18 mouse cellular contexts compared by ENCODE assay signal in the genomic region with DNA sequence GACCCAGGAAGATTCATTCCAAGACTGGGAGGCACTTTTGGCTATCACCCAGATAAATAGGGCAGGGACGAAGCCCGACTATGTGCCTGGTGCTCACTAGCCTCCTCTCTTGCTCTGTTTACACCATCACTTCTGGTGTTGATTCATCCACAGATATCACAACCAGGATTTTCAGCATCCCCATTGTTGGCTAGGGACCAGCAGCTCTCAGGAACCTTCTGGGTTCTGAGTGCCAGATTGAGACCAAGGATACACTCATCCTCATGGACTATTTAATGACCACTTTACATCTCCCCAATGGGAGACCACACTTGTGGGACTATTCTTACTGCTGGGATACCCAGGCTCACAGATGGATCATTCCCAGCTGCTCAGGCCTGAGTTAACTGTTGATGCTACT. TPM values are rescaled to one million over a fixed set of nuclear protein-coding genes. Genes with fewer than 3 reads are reported as not detected.
DNase-seq lines count a peak whose midpoint lies in the region; ATAC-seq lines count a peak whose summit lies in the region.
"Had no signal": no experiment of that assay in that cellular context is flagged by ENCODE, and none has a peak within 500 bp of the region (broad histone marks: within the 10 kb centered on the region; RNA-seq: fewer than 3 reads in every experiment).

No protein-coding gene starts in this region.

- H3K27ac ChIP-seq in heart, embryonic 12.5 days (ENCODE audit: poor library complexity, severe bottlenecking) = no peak overlapping the region
- H3K27ac ChIP-seq: embryonic facial prominence, embryonic 10.5 days; heart, adult 2 months; hindbrain, embryonic 10.5 days; hindbrain, embryonic 14.5 days; intestine, embryonic 15.5 days had no signal

- H3K9me3 ChIP-seq in heart, embryonic 12.5 days (replicated peaks) = no peaks in the 10 kb centered on the region
- H3K9me3 ChIP-seq: embryonic facial prominence, embryonic 10.5 days; hindbrain, embryonic 10.5 days; intestine, embryonic 15.5 days had no signal

- ATAC-seq in heart, embryonic 12.5 days (ENCODE audit: insufficient number of reproducible peaks, low FRiP score) = no peak
- ATAC-seq: forebrain, embryonic 14.5 days; intestine, embryonic 15.5 days had no signal

- no peaks in the 10 kb centered on the region; the same call in 1 of the 2 replicates for H3K4me1 ChIP-seq in heart, embryonic 12.5 days (replicated peaks)
- H3K4me1 ChIP-seq: intestine, embryonic 15.5 days had no signal

- no peaks in the 10 kb centered on the region for H3K36me3 ChIP-seq in heart, embryonic 12.5 days
- H3K36me3 ChIP-seq: embryonic facial prominence, embryonic 10.5 days; hindbrain, embryonic 10.5 days; intestine, embryonic 15.5 days had no signal

- no peak overlapping the region for H3K4me2 ChIP-seq in heart, embryonic 12.5 days
- H3K4me2 ChIP-seq: heart, embryonic 11.5 days; hindbrain, embryonic 14.5 days; intestine, embryonic 15.5 days had no signal

- H3K9ac ChIP-seq in heart, embryonic 12.5 days = no peak overlapping the region
- H3K9ac ChIP-seq: hindbrain, embryonic 14.5 days; intestine, embryonic 15.5 days had no signal

- H3K27me3 ChIP-seq in heart, embryonic 12.5 days (replicated peaks) = no peaks in the 10 kb centered on the region
- H3K27me3 ChIP-seq: intestine, embryonic 15.5 days had no signal

- H3K4me3 ChIP-seq in heart, embryonic 12.5 days = no peak overlapping the region
- H3K4me3 ChIP-seq: embryonic facial prominence, embryonic 10.5 days; heart, adult 2 months; hindbrain, embryonic 10.5 days; intestine, embryonic 15.5 days had no signal

- 75% methylated on average over 2 of the region's 2 CpGs for WGBS in heart, embryonic 12.5 days

- DNase-seq in heart, adult 11 months = peak; percentile 80
- DNase-seq in cerebellum, adult 8-10 months = peak; percentile 34
- DNase-seq in cerebellum, postnatal 14 days = peak; percentile 43 to 46
- DNase-seq in embryo, embryonic 10.5 days (ENCODE audit: low spot score) = no peak
- DNase-seq in layer of hippocampus, postnatal 14 days (ENCODE audit: low spot score in 2 of 2) = no peak
- DNase-seq in retina, postnatal 1 day = no peak
- DNase-seq: adrenal gland, postnatal 10 days; gastrocnemius, postnatal 10 days; heart, adult 2 months; kidney, adult 18-20 months had no signal

RNA-seq across cellular contexts. Expression of gene Slc2a13, which starts 46.2 kb away (rescaled TPM):
- polyA plus RNA-seq in heart, embryonic 12.5 days (2016; fragmentation: Nextera tagmentation; extraction: Ambion mirVana) = 2.2 and 2.5 TPM in 2 replicates
- 10 to 100 TPM; 51.4 to 51.9 TPM for total RNA-seq in layer of hippocampus, postnatal 14 days (2021)
- total RNA-seq: MEL had no signal

Comparison
In these comparisons a context has a peak if more than half of its experiments do, and no peak if none do; other contexts are left out.
1. DNase-seq: peak in heart, adult 11 months (single experiment), cerebellum, adult 8-10 months (single experiment) and cerebellum, postnatal 14 days (2 of 2); none in embryo, embryonic 10.5 days (single experiment), layer of hippocampus, postnatal 14 days (0 of 2) and retina, postnatal 1 day (single experiment).